Mouse (Mus musculus): ENCODE data around the gene Mapre3.
"Not testable (repeated sequence)": the region's sequence is repeated elsewhere in the genome, so short reads cannot be mapped to it uniquely, and the experiment has no call there.

Gene Mapre3

DNA sequence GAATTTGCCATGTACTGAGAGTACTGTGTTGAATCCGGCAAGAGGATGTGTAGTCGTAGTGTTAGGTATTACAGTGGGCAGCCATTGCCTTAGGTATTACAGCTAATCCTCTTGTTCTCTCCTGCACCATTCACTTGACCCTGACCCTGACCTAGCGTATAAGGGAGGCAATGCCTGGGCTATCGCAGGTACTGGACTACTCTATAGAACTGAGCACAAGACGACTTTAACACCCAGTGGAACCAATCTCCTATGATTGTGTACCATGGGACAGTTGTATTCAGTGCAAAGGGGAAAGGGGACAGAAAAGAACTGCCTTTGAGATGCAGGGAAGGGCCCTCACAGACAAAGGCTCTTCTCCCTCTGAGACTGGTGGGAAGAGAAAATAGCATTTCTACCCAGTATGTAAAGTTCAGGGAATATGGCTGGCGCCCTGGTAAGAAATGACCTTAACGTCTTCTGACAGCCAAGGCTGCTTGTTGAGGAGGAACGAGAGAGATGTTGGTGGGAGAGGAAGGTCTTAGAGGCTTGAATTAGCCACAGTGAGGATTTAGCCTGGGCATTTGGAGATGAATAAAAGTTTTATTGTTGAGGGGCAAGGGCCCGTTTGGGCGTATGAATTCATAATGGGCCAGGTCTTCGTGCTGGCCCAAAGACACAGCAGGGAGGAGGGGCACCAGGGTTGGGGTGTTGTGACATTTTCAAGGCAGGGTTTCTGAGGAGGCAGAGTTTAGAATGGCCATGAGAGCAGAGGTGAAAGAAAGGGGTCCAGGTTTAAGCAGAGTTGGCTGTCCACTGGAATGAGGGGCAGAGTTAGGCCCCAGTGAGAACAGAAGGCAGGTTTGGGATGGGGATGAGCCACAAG is 9.9 kb downstream of the Mapre3 start:
- DNase-seq (ENCODE audit: low spot score): no peak

DNA sequence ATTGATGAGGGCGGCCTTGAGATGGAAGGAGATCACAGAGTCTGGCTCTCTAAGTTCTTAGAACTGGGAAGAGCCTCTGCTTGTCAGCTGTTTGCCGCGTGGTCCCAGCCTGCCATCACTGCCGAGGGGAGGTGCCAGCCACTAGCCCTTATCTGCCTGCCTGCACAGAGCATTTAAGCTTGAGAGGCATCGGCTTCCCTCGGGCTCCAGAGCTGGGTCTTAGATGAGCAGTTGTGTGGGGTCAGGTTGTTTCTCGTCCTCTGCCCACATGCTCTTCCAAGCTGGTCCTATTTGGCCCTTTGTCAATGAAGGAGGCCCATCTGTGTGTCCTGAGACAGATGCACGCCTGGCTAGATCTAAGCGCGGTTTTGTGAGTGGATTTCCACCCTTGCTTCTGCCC is 10.7 kb downstream of the Mapre3 start:
- DNase-seq (ENCODE audit: low spot score): no peak

DNA sequence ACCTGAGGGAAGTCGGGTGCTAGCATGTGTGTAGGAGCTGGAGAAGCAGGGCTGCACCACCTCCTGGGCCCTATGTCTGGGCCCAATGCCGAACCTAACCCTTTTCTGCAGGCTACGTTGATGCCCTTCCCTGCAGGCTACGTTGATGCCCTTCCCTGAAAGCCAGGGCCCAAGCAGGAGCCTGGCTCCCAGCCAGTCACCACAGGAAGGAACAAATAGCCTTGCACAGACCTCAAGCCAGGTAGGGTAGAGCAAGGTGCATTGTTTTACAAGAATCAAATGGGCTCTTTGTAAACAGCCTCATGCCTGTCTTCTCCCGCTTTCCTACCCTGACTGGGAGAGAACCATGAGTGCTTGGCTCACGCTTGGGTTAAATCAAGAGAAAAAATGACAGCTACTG is 11.4 kb downstream of the Mapre3 start:
- DNase-seq (ENCODE audit: low spot score): no peak

DNA sequence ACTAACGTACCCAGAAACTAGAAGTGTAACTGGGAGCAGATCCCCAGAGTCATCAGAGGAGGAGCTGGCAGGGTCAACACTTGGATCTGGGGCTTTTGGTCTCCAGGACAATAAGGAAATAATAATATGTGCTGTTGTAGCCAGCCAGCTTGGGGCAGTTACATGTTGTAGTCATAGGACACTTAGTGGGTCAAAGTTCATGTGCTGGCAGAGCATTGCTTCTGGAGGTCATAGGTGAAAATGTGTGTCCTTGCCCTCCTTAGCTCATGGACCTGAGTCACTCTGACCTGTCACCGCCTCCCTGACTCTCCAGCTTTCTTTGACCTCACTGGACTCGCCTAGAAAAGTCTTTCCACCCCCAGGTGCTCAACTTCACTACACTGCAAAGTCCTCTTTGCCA is 19.0 kb downstream of the Mapre3 start:
- no peak for DNase-seq (ENCODE audit: low spot score)

DNA sequence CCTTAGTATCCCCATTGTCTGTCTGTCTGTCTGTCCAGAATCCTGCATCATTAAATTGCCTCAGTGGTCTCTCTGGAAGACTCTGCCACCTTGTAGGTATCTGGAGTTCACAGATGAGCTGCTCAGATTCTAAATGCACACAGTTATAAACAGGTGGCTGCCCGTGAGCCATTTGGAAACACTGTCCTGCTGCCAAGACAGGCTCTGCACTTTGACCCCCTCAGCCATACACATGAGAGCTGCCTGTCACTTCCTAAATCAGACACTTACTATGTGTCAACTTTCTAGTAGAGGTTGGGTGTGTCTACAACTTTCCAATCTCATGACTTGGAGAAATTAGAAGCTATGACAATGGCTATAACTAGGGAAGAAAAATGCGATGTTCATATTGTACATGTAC is 25.3 kb downstream of the Mapre3 start:
- DNase-seq (ENCODE audit: low spot score): no peak

DNA sequence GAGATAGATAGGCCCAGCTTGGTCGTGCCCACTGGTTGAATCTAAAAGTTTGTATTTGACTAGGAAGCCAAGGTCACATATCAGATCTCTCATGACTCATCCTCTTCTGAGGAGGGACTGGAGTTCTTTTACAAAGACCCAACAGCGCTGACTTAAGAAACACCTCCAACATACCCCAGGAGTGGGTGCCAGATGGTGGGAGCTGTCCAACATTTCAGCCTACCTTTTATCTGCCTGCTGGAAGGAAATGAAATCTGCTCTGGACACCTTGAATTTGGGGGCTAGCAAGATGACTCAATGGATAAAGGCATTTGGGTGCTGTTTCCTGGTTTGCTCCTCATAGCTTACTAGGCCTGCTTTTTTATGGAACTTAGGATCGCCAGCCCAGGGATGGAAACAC is 27.5 kb downstream of the Mapre3 start:
- DNase-seq (ENCODE audit: low spot score): no peak

DNA sequence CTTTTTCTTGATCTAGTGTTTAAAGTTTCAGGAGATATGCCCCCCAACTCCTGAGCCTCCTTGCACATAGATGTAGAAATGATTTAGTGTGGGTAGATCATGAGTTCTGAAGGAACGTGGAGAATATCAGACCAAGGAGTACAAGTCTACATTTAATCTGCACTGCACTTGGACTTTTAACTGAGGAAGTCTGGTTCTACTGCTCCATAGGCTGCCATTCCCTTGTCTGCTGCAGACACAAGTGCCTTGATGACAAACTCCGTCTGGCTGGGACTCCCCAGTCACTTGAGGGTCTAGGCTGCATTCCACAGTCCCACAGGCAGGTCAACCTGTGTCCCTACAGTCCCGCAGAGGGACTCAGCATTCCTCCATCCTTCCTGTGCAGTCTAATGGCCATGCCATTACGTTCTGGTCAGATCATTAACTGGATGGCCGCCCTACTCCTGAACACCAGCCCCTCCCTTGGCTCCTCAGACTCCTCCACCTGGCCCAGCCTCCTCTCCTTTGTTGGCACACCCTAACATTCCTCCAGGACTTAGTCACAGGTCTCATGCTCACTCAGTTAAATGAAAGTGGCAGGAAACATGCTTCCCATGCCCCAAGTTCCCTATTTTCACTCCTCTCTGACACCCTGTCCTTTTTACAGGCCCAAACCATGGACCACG is 35.6 kb downstream of the Mapre3 start:
- DNase-seq (ENCODE audit: low spot score): no peak

DNA sequence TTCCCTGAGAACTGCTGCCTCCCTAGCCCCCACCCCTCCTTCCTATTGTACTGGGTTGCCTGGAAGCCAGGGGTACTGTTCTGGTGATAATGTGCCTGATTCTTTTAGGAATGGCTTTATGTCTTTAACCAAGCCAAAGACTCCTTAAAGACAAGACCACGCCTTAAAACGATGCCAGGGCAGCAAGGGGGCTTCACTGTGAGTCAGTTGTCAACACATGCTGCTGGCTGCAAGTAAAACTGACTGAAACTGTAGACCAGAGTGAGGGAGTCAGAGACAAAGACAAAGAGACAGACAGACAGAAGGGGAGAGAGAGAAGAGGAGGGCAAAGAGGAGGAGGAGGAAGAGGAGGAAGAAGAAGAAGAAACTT is 36.1 kb downstream of the Mapre3 start:
- DNase-seq (ENCODE audit: low spot score): no peak

DNA sequence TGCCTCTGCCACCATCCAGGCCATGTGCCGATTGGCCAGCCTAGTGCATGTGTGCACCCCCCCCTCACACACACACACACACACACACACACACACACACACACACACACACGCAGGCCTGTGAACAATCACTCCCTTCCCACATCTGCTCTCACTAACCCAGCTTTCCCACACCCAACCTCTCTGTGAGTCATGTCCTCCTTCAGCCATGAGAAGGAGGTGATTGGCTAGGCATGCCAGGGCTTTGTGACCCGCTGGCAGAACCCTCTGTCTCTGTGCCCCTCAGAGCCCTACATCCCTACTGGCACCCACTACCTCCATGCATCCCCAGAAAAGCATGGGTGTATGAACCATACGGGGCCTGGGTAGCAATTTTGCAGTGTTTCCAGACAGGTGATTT is 39.1 kb downstream of the Mapre3 start:
- no peak for DNase-seq (ENCODE audit: low spot score)

DNA sequence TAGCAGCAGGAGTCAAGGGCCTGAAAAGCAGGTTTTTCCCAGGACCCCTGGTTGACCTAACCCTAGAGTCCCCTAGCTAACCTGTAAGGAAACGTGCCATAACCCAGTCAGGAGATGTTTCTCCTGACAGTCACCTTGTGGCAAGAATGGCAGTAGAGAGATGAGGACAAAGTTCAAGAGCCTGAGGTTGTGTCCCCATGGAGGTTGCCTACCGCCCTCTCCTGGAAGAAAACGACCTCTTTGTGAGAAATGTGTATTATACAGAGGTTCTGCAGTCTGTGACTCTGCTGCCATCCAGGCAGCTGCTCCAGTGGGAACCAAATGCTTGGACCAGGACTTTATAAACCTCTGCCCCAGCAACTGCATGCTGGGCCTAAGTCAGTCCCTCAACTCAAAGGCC is 41.2 kb downstream of the Mapre3 start:
- DNase-seq (ENCODE audit: low spot score): no peak

DNA sequence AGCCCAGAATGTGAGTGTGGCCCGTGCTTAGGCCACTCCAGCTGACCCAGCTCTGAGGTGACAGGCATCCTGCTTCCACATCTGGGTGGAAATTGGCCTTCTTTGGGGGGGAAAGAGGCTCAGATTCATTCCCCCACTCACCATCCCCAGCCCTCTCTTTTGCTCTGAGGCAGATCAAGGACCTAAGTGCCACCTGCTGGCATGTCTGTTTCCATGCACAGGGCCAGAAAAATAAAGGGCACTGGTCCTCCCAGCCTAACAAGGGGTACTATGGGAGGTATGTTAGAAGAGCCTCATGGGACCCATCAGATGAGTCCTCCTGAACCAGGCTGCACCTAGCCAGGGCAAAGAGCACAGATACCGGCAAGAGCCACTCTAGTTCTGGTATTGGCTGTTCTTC is 41.7 kb downstream of the Mapre3 start:
- no peak for DNase-seq (ENCODE audit: low spot score)

DNA sequence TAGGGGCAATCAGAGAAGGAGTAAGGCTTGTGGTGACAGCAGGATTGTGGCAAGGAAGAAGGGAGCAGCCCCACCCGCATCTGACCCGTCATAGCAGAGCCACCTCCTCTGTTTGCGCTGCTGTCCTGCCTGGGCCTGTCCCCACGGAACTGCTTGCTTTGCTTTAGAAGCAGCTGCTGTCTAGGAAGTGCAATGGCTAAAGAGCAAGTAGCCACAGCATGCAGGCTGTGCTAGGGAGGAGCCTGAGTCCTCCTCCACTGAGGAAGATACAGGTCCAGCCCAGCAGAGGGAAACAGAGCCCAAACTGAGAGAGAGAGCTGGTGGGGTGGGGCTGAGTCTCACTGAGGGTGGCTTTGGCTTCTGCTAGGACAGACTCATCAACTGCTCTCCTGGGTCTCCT is 49.4 kb downstream of the Mapre3 start:
- DNase-seq (ENCODE audit: low spot score): no peak

DNA sequence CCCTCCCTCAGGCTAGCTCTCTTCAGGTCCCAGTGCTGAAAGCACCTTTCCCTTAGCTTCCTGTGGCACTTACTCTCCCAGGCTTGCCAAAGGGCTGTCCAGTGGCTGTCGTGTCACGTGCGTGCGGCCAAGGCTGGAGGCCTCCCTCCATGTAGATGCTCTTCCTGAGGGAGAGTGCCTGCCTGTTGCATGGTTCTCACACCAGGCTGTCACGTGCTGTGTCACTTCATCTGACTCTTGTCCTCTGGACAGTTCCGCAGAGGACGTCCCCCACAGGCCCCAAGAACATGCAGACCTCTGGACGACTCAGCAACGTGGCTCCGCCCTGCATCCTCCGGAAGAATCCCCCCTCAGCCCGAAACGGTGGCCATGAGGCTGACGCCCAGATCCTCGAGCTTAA is 49.9 kb downstream of the Mapre3 start:
- no peak for DNase-seq (ENCODE audit: low spot score)

DNA sequence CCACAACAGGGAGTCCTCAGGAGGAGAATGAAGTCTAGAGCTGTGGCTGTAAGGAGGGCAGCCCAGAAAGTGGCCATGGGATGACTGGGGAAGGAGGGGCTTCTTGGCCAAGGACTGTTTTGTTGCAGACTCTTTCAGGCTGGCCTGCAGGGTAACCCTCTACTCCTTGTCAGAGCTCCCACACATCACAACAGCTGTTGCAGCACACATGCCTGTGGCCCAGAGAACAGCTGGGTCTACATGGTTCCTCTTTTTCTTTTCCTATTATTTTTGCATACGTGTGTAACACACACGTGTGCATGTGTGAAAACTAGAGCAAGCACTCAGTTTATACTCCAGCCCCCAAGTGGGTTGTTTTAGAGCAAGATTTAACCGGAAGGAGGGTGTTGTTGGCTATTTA is 52.4 kb downstream of the Mapre3 start:
- DNase-seq (ENCODE audit: low spot score): no peak

DNA sequence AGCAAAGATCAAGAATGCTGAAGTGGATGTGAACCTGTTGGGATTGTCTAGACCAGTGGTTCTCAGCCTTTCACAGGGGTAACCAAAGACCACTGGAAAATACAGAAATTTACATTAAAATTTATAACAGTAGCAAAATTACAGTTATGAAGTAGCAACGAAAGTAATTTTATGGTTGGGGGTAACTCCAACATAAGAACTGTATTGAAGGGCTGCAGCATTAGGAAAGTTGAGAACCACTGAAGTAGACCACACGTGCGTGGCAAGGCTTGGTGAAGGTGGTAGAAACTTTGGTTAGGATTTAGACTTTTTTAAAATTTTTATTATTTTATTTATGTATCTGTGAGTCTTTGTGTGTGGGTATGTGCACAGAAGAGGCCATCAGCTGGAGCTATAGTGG is 53.3 kb downstream of the Mapre3 start, which contains the start of gene Tmem214:
TSS of gene Tmem214 (plus strand) at position 301 of the 400 bp plus-strand sequence.
- no peak for DNase-seq (ENCODE audit: low spot score)

DNA sequence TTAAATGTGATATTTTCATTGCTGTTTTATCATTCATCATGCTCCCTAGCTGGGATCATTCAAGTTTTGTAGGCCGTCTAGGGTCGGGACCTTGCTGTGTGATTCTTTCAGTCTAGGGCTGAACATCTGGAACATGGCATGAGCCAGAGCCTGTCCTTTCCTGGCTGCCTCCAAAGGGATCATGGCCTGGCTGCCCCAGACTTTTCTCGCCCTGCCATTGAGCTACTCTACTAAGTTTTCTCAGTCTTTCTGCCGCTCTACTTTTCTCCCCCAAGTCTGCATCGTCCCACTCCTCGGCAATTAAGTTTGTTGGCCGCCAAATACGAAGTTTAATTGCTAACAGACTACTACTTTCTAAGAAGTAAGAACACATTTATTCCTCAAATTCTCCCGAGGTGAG is 54.5 kb downstream of the Mapre3 start:
- no peak for DNase-seq (ENCODE audit: low spot score)

DNA sequence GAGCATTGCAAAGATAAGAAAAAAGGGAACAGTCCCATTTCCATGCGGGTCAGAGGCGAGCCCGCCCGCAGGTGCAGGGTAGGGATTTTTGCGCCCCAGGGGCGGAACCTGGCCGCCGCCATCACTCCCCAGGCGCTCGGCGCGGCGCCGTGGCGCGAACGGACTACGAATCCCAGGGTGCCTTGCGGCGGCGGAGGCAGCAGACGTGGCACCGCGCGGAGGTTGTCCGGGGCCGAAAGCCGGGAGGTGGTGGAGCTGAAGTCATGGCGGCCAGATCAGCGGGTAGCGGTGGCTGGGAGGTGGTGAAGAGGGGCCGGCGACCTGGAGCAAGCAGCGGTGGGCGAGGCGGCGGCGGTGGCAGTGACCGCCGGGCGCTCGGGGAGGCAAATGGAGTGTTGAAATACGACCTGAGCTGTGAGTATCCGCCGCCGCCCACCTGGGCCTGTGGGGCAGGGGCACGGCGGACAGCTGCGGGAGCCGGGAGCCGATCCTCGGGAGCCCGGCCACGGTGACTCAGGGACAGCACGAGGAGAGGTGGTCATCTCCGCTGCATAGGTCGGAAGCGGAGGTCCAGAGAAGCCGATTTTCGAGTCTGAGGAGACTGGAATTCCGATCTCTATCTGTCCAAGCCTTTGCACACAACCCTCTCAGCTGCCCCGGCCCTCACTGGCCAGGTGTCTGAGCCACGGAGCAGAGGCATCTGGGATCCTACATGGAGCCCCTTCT is 55.1 kb downstream of the Mapre3 start:
- DNase-seq (ENCODE audit: low spot score): peak; percentile 86

DNA sequence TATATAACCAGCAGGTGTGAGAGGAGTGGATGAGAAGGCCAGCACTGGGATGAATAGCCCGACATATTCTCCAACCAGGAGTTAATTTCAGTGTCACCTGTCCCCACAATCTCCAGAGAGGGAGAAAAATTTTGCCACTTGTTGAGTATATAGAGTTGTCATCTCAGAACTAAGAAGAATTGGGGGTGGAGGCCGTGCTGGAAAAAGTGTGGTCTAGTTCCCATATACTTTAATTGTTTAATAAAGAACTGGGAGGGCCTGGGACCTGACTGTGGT is 55.6 kb downstream of the Mapre3 start:
- DNase-seq (ENCODE audit: low spot score): no peak

DNA sequence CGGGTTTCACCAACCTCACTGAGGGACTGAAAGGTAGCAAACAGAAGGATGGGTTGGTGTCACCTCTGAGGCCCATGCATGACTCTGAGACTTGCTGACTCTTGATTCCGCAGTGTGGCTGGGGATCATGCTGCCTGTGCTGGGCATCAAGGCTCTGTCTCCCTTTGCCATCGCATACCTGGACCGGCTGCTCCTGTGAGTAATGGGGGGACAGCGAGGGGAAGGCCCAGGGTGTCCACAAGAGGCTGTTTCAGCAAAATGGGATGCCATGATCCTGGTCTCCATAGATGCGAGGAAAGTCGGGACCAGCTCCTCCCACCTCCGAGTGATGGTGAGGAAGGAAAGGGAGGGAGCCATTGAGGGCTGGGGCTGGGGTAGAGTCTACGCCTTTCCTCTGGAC is 58.1 kb downstream of the Mapre3 start:
- no peak for DNase-seq (ENCODE audit: low spot score)

DNA sequence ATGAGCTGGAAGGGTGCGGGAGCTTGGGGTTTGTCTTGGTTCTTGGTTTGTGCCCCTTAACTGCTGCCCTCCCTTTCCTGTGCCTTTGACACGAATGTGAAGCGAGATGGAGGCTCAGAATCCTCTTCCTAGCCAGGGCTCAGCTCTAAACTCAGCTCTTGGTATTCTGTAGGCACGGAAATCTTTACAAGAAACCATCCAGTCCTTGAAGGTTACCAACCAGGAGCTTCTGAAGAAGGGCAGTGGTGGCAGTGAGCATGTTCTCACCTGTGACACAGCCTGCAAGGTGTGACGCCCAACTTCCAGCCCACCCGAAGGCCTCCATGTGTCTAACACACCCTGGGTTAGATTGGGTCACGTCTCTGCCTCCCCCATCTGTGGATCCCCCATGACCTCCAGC is 59.9 kb downstream of the Mapre3 start:
- DNase-seq (ENCODE audit: low spot score): no peak

DNA sequence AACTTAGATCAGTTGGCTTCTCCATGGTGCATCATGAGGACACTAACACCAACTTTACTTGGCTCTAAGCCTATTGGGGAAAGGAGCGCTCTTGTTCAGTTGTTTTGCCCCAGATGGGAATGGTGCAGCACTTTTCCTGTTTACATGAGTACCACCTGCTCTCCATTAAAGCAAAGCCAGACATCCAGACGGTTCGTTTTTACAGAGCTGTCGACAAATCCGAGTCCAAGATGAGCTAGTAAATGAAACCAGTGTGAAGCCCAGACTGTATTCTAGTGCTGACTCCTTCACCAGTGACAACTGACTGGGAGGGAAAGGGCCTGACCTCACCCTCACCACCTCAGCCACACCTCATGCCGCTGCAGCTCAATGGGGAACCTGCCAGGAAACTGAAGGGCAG is 64.2 kb downstream of the Mapre3 start:
- no peak for DNase-seq (ENCODE audit: low spot score)

DNA sequence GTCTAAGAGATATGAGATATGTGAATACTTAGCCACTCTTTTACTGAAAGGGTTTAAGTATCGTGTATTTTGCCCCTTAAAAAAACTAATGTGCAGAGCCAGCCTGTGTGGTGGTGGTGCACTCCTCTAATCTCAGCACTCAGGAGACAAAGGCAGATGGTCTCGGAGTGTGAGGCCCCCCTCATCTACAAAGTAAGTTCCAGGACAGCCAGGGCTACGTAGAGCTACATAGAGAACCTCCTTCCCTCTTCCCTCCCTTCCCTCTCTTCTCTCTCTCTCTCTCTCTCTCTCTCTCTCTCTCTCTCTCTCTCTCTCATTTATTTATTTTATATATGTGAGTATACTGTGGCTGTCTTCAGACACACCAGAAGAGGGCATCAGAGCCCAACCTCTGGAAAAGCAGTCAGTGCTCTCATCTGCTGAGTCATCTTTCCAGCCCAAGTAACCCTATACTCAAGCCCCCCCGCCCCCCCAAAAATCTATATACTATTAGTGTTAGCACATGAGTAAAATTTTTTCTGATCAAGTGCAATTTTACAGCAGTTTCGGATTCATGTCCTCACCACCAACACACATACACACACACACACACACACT is 65.0 kb downstream of the Mapre3 start:
- DNase-seq (ENCODE audit: low spot score): no peak

DNA sequence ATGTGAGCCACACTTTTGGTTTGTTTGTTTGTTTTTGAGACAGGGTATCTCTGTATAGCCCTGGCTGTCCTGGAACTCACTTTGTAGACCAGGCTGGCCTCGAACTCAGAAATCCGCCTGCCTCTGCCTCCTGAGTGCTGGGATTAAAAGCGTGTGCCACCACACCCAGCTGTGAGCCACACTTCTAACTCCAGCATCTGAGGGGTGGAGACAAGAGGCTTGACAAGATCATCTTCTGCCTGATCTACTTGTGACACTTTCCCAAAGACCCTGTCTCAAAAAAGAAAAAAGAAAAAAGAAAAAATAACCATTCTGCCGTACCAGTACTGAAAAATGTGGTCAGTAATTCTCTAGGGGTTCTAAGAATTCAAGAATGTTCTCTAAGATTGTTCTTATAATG is 67.4 kb downstream of the Mapre3 start:
- DNase-seq (ENCODE audit: low spot score): not testable (repeated sequence)

Data from ovary, adult 18-20 months (tissue).